Mouse (Mus musculus): Measurements from ENCODE around the gene Fgfr2. TPM values are rescaled to one million over a fixed set of nuclear protein-coding genes. Genes with fewer than 3 reads are reported as not detected.

Fgfr2 gene
- polyA plus RNA-seq, 1 experiment from 2014 or later, result 11.2 TPM

DNA sequence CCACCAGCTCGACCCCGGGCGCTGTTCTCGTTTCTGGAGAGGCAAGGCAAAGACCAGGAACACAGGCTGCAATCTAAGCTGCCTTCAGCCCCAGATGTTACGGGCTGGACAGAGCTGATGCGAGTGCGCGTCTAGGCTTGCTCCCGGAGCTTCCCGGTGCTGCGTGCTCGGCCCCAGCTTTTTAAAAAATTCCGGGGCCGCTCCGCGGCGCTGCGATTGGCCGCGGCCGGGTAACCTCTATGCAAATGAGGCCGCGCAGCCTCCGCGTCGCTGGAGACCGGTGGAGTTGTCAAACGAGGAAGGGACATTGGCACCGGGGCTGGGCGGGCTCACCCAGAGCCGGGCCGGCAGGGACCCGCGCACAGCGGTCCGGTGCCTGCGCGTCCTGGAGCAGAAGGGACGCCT is 1569.4 kb downstream of the Fgfr2 start:
- peaks cover 100% of the 10 kb centered on the region for H3K27me3 ChIP-seq (ENCODE audit: insufficient read depth, low read length)
- peak overlapping the region; percentile 52 for H3K4me2 ChIP-seq (ENCODE audit: low read depth, low read length)
- H3K9ac ChIP-seq (replicated peaks), result no peak overlapping the region
- H3K4me1 ChIP-seq (ENCODE audit: insufficient read depth), result peaks cover 14% of the 10 kb centered on the region; the same call in 1 of the 2 replicates
- no peaks in the 10 kb centered on the region for H3K9me3 ChIP-seq (ENCODE audit: low read length)
- peak; percentile 23; the same call in 1 of the 2 replicates for ATAC-seq
- no peaks in the 10 kb centered on the region for H3K36me3 ChIP-seq (replicated peaks; ENCODE audit: insufficient read depth, low read length)
- TF ChIP-seq EP300 (IDR thresholded peaks at IDR 0.05; ENCODE audit: low read depth) (no peak), CTCF (IDR thresholded peaks at IDR 0.05; ENCODE audit: low read depth) (no peak)
- H3K27ac ChIP-seq (ENCODE audit: low read depth), result no peak overlapping the region
- peak overlapping the region; percentile 36 for H3K4me3 ChIP-seq (ENCODE audit: low read depth, low read length)
- peak; percentile 34 for DNase-seq
- WGBS (ENCODE audit: insufficient replicate concordance), result under 1% methylated on average over 35 of the region's 39 CpGs

DNA sequence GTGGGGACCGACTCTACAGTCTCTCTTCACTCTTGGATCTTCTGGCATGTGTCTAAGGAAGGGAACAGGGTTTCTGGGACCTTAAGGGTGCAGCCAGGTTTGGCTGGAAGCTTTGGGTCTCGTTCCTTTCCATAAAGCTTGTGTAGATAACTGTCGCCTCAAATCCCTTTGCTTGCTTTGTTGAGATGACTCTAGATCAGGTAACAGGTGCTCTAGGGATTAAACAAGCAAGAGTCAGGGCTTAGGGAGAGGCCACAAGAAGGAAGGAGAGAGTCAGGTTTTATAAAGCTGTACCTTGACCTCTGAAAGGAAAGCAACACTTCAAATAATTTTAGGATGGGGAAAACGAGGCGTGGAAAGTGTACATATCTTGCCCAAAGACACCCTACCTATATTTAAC is 1570.4 kb downstream of the Fgfr2 start:
- ATAC-seq (no peak), DNase-seq (no peak)
- peaks cover 100% of the 10 kb centered on the region for H3K27me3 ChIP-seq (ENCODE audit: insufficient read depth, low read length)
- no peak overlapping the region for H3K4me2 ChIP-seq (ENCODE audit: low read depth, low read length)
- H3K9ac ChIP-seq (replicated peaks), result no peak overlapping the region
- no peaks in the 10 kb centered on the region for H3K9me3 ChIP-seq (ENCODE audit: low read length)
- no peak overlapping the region for H3K27ac ChIP-seq (ENCODE audit: low read depth)
- TF ChIP-seq CTCF (IDR thresholded peaks at IDR 0.05; ENCODE audit: low read depth), result no peak
- no peak for TF ChIP-seq EP300 (IDR thresholded peaks at IDR 0.05; ENCODE audit: low read depth)
- peaks cover 14% of the 10 kb centered on the region; the same call in 1 of the 2 replicates for H3K4me1 ChIP-seq (ENCODE audit: insufficient read depth)
- H3K4me3 ChIP-seq (ENCODE audit: low read depth, low read length), result no peak overlapping the region
- H3K36me3 ChIP-seq (replicated peaks; ENCODE audit: insufficient read depth, low read length), result no peaks in the 10 kb centered on the region
- 3% methylated on average over 5 of the region's 5 CpGs for WGBS (ENCODE audit: insufficient replicate concordance)

GRCm38 (mm10) chr7:131551931-131552741 is 1571.0 kb downstream of the Fgfr2 start:
- Histone ChIP-seq H3K4me3 (ENCODE audit: low read depth, low read length) (no peak overlapping the region), H3K4me2 (ENCODE audit: low read depth, low read length) (no peak overlapping the region), H3K27me3 (ENCODE audit: insufficient read depth, low read length) (peaks cover 100% of the 10 kb centered on the region), H3K9me3 (ENCODE audit: low read length) (no peaks in the 10 kb centered on the region), H3K9ac (replicated peaks) (no peak overlapping the region), H3K36me3 (replicated peaks; ENCODE audit: insufficient read depth, low read length) (no peaks in the 10 kb centered on the region), H3K27ac (ENCODE audit: low read depth) (no peak overlapping the region), H3K4me1 (ENCODE audit: insufficient read depth) (peaks cover 14% of the 10 kb centered on the region; the same call in 1 of the 2 replicates)
- DNase-seq (no peak), ATAC-seq (no peak)
- TF ChIP-seq EP300 (IDR thresholded peaks at IDR 0.05; ENCODE audit: low read depth), result no peak
- no peak for TF ChIP-seq CTCF (IDR thresholded peaks at IDR 0.05; ENCODE audit: low read depth)
- WGBS (ENCODE audit: insufficient replicate concordance), result 2% methylated on average over 42 of the region's 42 CpGs

DNA sequence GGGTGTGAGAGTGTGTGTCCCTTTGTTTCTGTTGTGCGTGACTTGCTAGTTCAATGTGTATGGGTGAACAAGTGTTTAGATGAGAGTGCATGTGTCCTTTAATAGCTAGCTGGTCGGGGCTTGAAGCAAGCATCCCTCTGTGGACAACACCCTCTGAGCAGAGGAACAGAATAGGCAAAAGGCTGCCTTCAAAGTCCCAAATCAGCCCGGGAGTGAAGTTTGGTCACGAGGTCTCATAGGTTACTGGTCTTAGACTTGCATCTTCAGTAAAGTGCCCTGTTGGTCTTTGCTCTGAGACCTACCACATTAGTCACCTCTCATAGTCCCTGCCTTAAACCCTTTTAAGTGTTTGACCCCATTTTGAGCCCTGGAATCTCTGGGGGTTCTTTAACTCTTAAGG is 1571.7 kb downstream of the Fgfr2 start:
- no peak for DNase-seq
- Histone ChIP-seq H3K27me3 (ENCODE audit: insufficient read depth, low read length) (peaks cover 100% of the 10 kb centered on the region), H3K4me1 (ENCODE audit: insufficient read depth) (peaks cover 10% of the 10 kb centered on the region; the same call in 1 of the 2 replicates), H3K27ac (ENCODE audit: low read depth) (no peak overlapping the region), H3K36me3 (replicated peaks; ENCODE audit: insufficient read depth, low read length) (no peaks in the 10 kb centered on the region), H3K4me3 (ENCODE audit: low read depth, low read length) (no peak overlapping the region), H3K9me3 (ENCODE audit: low read length) (no peaks in the 10 kb centered on the region), H3K4me2 (ENCODE audit: low read depth, low read length) (no peak overlapping the region), H3K9ac (replicated peaks) (no peak overlapping the region)
- ATAC-seq, result no peak
- no peak for TF ChIP-seq CTCF (IDR thresholded peaks at IDR 0.05; ENCODE audit: low read depth)
- WGBS (ENCODE audit: insufficient replicate concordance), result 2% methylated on average over 4 of the region's 4 CpGs

DNA sequence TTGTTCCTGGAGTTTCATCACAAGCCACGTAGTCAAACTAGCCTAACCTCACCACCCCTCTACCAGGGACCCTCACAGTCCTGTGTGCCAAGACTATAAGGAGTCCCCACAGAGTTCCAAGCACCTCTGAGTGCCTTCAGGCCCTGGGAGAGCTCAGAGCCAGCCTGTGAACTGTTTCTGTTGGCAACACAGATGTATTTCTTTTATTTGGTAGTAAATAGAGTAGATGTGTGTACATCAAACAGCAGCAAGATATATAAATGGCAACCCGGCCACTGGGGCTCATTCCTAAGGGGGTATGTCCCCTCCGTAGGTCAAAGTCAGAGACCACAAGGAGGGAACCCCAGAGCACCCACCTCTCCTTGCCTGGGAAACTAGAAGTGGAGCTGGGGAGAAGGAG is 1574.7 kb downstream of the Fgfr2 start, which contains the start of gene Hmx2:
Hmx2 (plus strand) TSS at position 301 of the 400 bp plus-strand sequence.
- H3K4me2 ChIP-seq (ENCODE audit: low read depth, low read length), result no peak within 1 kb of the TSS
- H3K27me3 ChIP-seq (ENCODE audit: insufficient read depth, low read length), result peaks cover 98% of the 10 kb centered on the region
- DNase-seq, result no peak
- no peaks in the 10 kb centered on the region for H3K9me3 ChIP-seq (ENCODE audit: low read length)
- H3K9ac ChIP-seq (replicated peaks), result no peak within 1 kb of the TSS
- no peaks in the 10 kb centered on the region for H3K36me3 ChIP-seq (replicated peaks; ENCODE audit: insufficient read depth, low read length)
- 0 out of 2 replicates have a peak, but pooled peaks cover 2% of the 10 kb centered on the region for H3K4me1 ChIP-seq (ENCODE audit: insufficient read depth)
- no peak within 1 kb of the TSS for H3K27ac ChIP-seq (ENCODE audit: low read depth)
- ATAC-seq, result no peak
- TF ChIP-seq EP300 (IDR thresholded peaks at IDR 0.05; ENCODE audit: low read depth) (no peak), CTCF (IDR thresholded peaks at IDR 0.05; ENCODE audit: low read depth) (no peak)
- WGBS (ENCODE audit: insufficient replicate concordance), result 8% methylated on average over 3 of the region's 3 CpGs
- H3K4me3 ChIP-seq (ENCODE audit: low read depth, low read length), result no peak within 1 kb of the TSS

- DNase-seq (no peak), ATAC-seq (no peak)
- 4% methylated on average over 5 of the region's 5 CpGs for WGBS (ENCODE audit: insufficient replicate concordance)
- TF ChIP-seq EP300 (IDR thresholded peaks at IDR 0.05; ENCODE audit: low read depth), result no peak
- TF ChIP-seq CTCF (IDR thresholded peaks at IDR 0.05; ENCODE audit: low read depth), result no peak
- Histone ChIP-seq H3K9ac (replicated peaks) (no peak overlapping the region), H3K27me3 (ENCODE audit: insufficient read depth, low read length) (peaks cover 98% of the 10 kb centered on the region), H3K4me1 (ENCODE audit: insufficient read depth) (peaks cover 10% of the 10 kb centered on the region), H3K27ac (ENCODE audit: low read depth) (no peak overlapping the region), H3K4me3 (ENCODE audit: low read depth, low read length) (no peak overlapping the region), H3K36me3 (replicated peaks; ENCODE audit: insufficient read depth, low read length) (no peaks in the 10 kb centered on the region), H3K9me3 (ENCODE audit: low read length) (no peaks in the 10 kb centered on the region), H3K4me2 (ENCODE audit: low read depth, low read length) (no peak overlapping the region)
Observed at GRCm38 (mm10) chr7:131547481-131547880, 1575.7 kb downstream of the Fgfr2 start.

Data from liver, postnatal 0 days (tissue).